Mouse (Mus musculus) kidney, adult 11 months (tissue): ENCODE measurements around the gene Gm20388.

Experiments used
- DNase-seq: peaks from one replicate; pipeline ENCODE4 v3.0.0; 2022

The Gm20388 gene

DNA sequence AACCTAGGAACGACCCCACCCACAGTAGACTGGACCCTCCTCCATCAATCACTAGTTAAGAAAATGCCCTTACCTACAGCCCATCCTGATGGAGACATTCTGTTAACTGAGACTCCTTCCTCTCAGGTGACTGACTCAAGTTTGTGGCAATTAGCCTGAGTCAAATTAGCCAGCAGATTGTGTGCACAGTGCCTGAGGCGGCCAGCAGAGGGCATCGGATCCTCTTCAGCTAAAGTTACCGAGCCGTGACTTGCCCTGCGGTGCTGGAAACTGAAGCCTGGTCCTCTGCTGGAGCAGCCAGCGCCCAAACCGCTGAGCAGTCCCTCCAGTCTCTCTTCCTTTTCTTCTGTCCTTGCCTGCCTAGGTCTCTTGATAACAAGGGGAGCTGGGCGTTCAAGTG is 56.8 kb downstream of the Gm20388 start:
- DNase-seq: no peak

DNA sequence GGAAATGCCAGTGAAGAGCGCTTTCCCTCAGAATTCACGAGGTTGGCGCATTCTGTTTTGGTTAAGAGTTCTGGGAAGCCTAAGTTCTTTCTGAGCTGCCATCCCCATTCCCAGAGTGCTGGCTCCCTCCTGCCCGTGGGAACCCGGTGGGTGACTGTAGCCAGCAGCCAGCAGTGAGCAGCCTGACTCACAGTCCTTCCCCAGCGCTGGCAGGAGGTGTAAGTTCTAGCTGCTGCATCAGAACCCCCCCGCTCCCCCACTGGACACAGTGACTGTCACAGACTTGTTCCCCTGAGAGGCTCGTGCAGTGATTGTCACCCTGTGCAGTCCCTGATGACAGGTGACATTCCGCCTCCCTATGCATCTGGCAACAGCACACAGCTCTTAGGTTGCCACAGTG is 59.5 kb downstream of the Gm20388 start:
- DNase-seq: no peak

DNA sequence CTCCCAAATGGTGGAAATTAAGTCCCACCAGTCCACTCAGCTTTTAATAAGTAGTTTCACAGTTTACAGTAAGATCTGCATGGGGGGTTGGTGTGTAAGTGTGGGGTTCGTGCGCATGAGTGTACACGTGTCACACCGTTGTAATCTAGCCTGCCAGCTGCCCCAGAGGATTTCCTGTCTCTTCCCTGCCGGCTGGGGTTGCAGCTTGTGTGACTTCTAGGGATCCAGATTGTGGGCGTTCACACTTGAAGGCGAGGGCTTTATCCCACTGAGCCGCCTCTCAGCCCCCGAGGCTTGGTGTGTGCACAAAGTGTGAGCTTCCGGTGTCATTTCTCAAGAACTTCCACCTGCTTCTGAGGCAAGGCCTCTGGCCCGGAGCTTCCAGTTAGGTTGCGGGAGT is 61.9 kb downstream of the Gm20388 start:
- DNase-seq: no peak

GRCm38 (mm10) chr8:119978770-119979381 is 68.2 kb downstream of the Gm20388 start:
- no peak for DNase-seq

GRCm38 (mm10) chr8:119981253-119981652 is 70.6 kb downstream of the Gm20388 start:
- no peak for DNase-seq

- DNase-seq: peak; percentile 15
Observed at GRCm38 (mm10) chr8:119984085-119984484, 73.4 kb downstream of the Gm20388 start.

DNA sequence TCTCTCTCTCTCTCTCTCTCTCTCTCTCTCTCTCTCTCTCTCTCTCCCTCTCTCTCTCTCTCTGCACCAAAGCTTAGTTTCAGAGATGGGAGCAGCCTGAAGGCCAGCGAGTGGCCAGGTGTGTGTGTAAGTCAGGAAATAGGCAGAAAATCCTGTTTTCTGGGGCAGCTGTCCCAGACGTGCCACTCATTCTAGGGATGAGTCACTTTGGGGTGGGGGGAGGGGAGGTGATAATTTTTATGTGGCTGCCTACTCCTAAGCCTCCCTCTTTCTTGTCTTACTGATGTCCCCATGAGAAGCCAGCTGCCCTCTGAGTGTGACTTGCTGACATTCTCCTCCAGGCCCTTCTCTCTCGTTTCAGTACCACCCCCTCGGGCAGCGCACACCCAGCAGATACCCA is 75.5 kb downstream of the Gm20388 start:
- DNase-seq: no peak

DNA sequence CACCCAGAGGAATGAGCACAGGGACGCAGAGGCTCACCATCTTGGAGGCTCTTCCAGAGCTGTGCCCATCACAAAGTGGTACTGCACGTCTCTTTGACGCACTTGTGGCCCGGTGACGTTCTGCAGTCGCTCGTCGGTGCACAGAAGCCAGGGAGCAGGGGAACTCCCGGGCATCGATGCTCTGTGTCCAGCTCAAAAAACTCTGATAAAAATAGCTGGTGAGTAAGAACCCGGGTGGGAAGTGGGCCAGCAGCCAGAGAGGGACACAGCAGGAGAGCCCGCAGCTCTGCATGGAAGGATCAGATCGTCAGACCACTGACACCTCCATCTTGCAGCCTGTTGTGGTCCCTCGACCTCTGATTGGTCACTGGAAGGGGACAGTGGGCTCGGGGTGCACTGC is 77.4 kb downstream of the Gm20388 start:
- DNase-seq: no peak

- DNase-seq: peak; percentile 56
Observed at GRCm38 (mm10) chr8:119992249-119992648, 81.6 kb downstream of the Gm20388 start, which contains the start of gene Crispld2. TSS of gene Crispld2 (plus strand) at chr8:119992438.

DNA sequence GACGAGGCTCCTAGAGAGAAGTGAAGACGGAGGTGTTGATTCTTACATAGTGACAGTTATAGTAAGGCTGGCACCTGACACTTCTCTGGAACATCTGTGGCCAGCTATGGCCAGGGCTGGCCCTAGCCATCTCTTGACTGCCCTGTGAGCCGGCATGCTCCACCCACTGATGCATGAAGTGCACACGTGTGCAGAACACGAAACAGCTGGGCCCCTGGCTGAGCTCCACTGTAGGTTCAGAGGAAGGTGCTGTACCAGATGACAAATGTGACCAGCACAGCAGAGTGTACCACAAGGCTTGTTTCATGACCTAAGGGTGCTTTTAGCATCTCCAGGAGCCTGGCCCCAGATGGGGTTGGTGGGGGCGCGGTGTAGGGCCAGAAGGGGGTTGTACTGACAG is 83.5 kb downstream of the Gm20388 start:
- no peak for DNase-seq

DNA sequence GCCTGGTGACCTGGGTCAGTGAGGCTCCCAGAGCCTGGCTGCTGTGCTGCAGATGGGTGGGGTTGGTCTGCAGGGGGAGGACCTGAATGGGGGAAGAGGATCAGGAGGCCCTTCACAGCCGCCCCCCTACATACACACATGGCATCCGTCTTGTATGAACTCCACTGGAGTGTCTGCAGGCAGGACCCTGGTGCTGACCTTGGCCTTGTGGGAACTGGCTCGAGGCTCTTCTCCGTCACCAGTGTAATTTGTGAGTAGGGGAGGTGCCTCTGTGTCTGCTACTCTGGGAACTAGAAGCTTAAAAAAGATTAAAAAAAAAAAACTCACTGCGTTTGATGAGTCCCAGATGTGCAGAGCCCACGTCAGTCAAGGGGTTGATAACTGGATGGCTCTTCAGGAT is 83.9 kb downstream of the Gm20388 start:
- DNase-seq: no peak

GRCm38 (mm10) chr8:119997266-119997665 is 86.6 kb downstream of the Gm20388 start:
- no peak for DNase-seq

- no peak for DNase-seq
Observed at GRCm38 (mm10) chr8:120000461-120000860, 89.8 kb downstream of the Gm20388 start.

DNA sequence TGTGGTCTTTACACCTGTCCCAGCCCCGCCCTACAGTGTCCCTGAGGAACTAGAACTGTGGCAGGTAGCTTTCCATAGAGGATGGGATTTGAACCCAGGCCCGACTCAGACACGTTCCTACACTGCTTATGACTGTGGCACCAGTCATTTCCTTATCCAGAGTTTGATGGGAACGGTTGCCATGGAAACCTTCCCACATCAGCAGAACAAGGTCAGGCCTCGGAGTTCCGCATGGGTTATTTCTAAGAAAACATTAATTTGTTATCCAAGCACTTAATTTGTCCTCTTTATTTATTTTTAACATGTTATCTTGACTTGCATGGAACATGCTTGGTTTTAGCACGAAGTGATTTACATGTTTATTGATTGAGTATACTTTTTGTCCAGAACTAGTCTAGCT is 91.1 kb downstream of the Gm20388 start:
- peak; percentile 85 for DNase-seq

DNA sequence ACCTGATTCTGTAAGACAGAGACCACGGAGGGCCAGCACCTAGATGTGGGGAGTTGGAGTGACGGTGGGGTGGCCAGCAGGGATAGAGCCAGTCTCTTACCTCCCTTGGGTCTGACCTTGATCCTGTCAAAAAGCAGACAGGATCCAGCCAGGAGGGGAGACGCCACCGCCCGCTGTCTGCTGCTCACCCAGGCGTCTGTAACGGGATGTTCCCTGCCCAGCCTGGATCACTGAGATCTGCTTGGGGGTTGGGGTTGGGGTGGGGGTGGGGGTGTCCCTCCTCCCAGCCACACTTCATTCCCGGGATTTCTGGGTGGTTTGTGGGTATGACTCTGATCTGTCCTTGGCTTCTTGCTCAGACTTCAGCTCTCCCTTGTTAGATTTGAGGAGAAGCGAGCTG is 91.7 kb downstream of the Gm20388 start:
- DNase-seq: no peak

- peak; percentile 77 for DNase-seq
Observed at GRCm38 (mm10) chr8:120004154-120004702, 93.6 kb downstream of the Gm20388 start.

DNA sequence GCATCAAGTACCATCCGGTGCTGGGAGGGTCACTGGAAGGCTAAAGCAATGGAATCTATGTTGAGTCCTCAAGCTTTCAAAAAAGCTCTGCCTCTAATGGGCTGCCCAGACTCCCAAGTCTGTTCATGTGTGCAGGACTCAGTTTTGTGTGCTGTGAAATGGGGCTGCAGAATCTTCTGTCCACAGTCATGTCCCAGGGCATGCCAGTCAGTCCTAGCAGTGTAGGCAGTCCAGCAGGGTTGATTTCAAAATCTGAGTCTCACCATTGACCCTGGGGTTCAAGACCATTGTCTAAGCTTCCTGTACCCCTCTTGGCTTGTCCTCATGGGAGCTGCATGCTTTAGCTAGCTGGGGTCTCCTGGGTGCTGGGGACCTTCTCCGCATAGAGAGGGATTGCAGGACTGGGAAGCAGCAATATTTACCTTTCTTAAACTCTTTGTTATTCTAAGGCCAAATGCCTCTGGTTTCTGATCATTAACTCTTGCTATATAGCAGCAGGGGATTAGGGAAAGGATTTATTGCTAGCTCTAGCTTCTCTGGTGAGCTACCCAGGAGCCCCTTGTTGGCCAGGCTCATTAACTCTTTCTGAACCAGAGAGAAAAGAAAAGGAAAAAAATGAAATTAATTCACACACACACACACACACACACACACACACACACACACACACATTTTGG is 94.2 kb downstream of the Gm20388 start:
- no peak for DNase-seq

DNA sequence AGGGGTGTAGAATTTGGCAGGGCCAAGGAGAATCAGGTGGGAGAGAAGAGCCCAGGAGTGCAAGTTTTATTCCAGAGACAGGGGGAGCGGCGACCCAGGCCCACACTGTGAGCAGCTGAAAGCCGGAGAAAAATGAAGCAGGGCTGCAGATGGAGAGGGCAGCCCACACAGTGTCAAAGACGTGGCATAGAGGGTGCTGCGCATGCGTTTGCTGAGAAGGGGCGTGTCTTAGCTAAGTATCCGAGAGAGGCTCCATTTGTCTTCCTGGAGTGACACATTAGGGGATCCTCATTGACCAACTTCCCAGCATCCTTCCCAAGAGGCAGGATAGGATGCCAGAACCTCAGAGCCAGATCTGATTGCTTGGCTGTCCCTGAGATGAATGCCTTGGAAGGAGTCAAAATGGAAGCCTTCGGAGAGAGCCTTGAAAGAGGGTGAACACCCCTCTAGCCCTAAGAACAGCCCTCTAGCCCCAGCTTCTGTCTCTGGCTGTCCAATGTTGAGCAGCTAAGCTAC is 96.1 kb downstream of the Gm20388 start:
- DNase-seq: no peak

GRCm38 (mm10) chr8:120007178-120007577 is 96.5 kb downstream of the Gm20388 start:
- DNase-seq: no peak

- DNase-seq: no peak
Observed at GRCm38 (mm10) chr8:120009284-120009683, 98.6 kb downstream of the Gm20388 start.

GRCm38 (mm10) chr8:120012491-120012890 is 101.8 kb downstream of the Gm20388 start:
- no peak for DNase-seq

GRCm38 (mm10) chr8:120012927-120013326 is 102.3 kb downstream of the Gm20388 start:
- DNase-seq: no peak

GRCm38 (mm10) chr8:120014267-120015023 is 103.8 kb downstream of the Gm20388 start:
- peak; percentile 52 for DNase-seq

DNA sequence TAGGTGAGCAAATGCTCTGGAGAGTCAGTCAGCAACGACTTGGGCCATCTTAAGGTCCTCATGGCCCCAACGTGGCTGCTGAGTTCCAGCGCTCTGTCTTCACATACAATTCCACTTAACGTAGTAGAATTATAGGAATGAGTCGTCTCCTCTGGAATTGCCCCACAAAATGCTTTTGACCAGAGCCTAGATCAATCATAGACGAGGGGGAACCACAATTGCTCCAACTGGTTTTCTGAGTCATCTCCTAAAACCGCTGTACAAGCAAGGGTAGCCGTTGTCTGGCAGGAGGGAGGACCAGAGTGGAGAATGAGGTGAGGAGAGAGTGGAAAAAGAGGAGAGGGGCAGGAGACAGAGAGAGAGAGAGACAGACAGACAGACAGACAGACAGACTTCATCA is 105.3 kb downstream of the Gm20388 start:
- DNase-seq: no peak
